Mouse (Mus musculus) lung, postnatal 0 days (tissue): ENCODE results near the gene Tpgs1.

Experiments used
- CTCF ChIP-seq: IDR thresholded peaks from 2 replicates; pipeline ENCODE4 v1.5.1; 2016; ENCODE audit warnings: antibody characterized with exemption, mild to moderate bottlenecking
- EP300 ChIP-seq: IDR thresholded peaks from 2 replicates; pipeline ENCODE4 v1.6.1; 2016; ENCODE audit warnings: antibody characterized with exemption, mild to moderate bottlenecking, control low read depth

- no peak for TF ChIP-seq CTCF
- TF ChIP-seq EP300: no peak
These were observed 47.8 kb downstream of the Tpgs1 start for GRCm38 (mm10) chr10:79716988-79717355.
